ENCODE assay signal across 8 mouse cellular contexts in the genomic region with DNA sequence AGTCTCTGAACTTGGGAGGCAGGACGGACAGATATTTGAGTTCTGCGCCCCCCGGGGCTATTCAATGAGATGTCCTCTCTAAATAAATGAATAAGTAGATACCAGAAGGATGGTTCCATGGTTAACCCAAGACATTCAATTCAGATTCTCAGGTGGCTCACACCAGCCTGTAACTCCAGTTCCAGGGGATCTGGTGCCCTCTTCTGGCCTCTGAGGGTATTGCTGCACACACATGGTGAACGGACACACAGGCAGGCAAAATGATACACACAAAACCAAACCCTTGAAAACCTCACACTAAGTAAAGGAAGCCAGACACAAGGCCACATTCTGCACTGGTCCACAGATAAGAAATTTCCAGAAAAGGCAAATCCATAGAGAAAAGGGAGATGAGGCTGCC. TPM values are rescaled to one million over a fixed set of nuclear protein-coding genes. Genes with fewer than 3 reads are reported as not detected.
DNase-seq lines count a peak whose midpoint lies in the region; ATAC-seq and TF ChIP-seq lines count a peak whose summit lies in the region.
"Had no signal": no experiment of that assay in that cellular context is flagged by ENCODE, and none has a peak within 500 bp of the region (broad histone marks: within the 10 kb centered on the region; RNA-seq: fewer than 3 reads in every experiment).

No protein-coding gene starts in this region.

- 89% methylated on average over 4 of the region's 4 CpGs for WGBS in embryonic facial prominence, embryonic 10.5 days
- 90% methylated on average over 4 of the region's 4 CpGs for WGBS in lung, embryonic 14.5 days

- TF ChIP-seq CTCF in layer of hippocampus, adult 2 months (conservative IDR thresholded peaks at IDR 0.05), result peak; percentile 90
- TF ChIP-seq CTCF in lung, embryonic 14.5 days (IDR thresholded peaks at IDR 0.05; ENCODE audit: low read depth), result peak; percentile 83

- no peaks in the 10 kb centered on the region for H3K9me3 ChIP-seq in ES-E14 (ENCODE audit: control insufficient read depth, insufficient read depth, low read depth, low read length)
- H3K9me3 ChIP-seq in embryonic facial prominence, embryonic 10.5 days, result 0 out of 2 replicates have a peak, but pooled peaks cover 3% of the 10 kb centered on the region
- H3K9me3 ChIP-seq in lung, embryonic 14.5 days (ENCODE audit: low read depth, low read length), result no peaks in the 10 kb centered on the region
- H3K9me3 ChIP-seq: liver, embryonic 15.5 days had no signal

- H3K9ac ChIP-seq in ES-E14 (ENCODE audit: insufficient read depth, low read depth, low read length, poor library complexity, severe bottlenecking), result no peak overlapping the region
- H3K9ac ChIP-seq in lung, embryonic 14.5 days, result no peak overlapping the region
- H3K9ac ChIP-seq: liver, embryonic 15.5 days had no signal

- no peak overlapping the region for H3K4me2 ChIP-seq in lung, embryonic 14.5 days
- H3K4me2 ChIP-seq: liver, embryonic 15.5 days had no signal

- in situ Hi-C loops in ES-E14 (cut with MboI; ENCODE audit: low sequenced_read_pairs in 2 of 2, unreplicated experiment in 2 of 2), result no loop called here

- DNase-seq in layer of hippocampus, adult 2 months (ENCODE audit: low spot score in 2 of 2), result peak in 1 of 2 experiments; percentile 71
- DNase-seq in layer of hippocampus, adult 9-11 months, result no peak
- DNase-seq in ES-E14 (ENCODE audit: low read depth, low spot score), result no peak
- DNase-seq in adrenal gland, adult 8-10 months, result peak; percentile 30
- peak; percentile 59 for DNase-seq in embryonic facial prominence, embryonic 10.5 days (ENCODE audit: low spot score)
- peak; percentile 69 for DNase-seq in lung, embryonic 14.5 days
- DNase-seq in testis, postnatal 10 days (ENCODE audit: low spot score), result peak; percentile 74

- ATAC-seq in lung, embryonic 14.5 days (ENCODE audit: insufficient read depth), result no peak

- H3K4me1 ChIP-seq in ES-E14 (ENCODE audit: control insufficient read depth in 2 of 2, insufficient read depth in 2 of 2, low read length in 2 of 2, poor library complexity in 1 of 2), result peaks cover 2 to 3% of the 10 kb centered on the region in 2 experiments; a peak in 1 of 4 replicates
- no peaks in the 10 kb centered on the region for H3K4me1 ChIP-seq in embryonic facial prominence, embryonic 10.5 days
- peaks cover 8% of the 10 kb centered on the region; the same call in 1 of the 2 replicates for H3K4me1 ChIP-seq in lung, embryonic 14.5 days (ENCODE audit: insufficient read depth)
- H3K4me1 ChIP-seq: liver, embryonic 15.5 days had no signal

- H3K4me3 ChIP-seq in layer of hippocampus, adult 2 months, result no peak overlapping the region
- no peak overlapping the region for H3K4me3 ChIP-seq in ES-E14 (ENCODE audit: insufficient read depth in 1 of 2, low read depth in 1 of 2, low read length in 2 of 2, poor library complexity in 1 of 2, severe bottlenecking in 1 of 2)
- no peak overlapping the region for H3K4me3 ChIP-seq in embryonic facial prominence, embryonic 10.5 days
- H3K4me3 ChIP-seq in lung, embryonic 14.5 days (ENCODE audit: low read depth, low read length), result no peak overlapping the region
- H3K4me3 ChIP-seq: liver, embryonic 15.5 days had no signal

- H3K36me3 ChIP-seq in ES-E14 (ENCODE audit: control insufficient read depth, insufficient read depth, low read length, poor library complexity, severe bottlenecking), result peaks cover 18% of the 10 kb centered on the region
- peaks cover 83% of the 10 kb centered on the region for H3K36me3 ChIP-seq in embryonic facial prominence, embryonic 10.5 days (replicated peaks)
- H3K36me3 ChIP-seq in lung, embryonic 14.5 days (ENCODE audit: insufficient read depth), result peaks cover 57% of the 10 kb centered on the region

- H3K27me3 ChIP-seq in embryonic facial prominence, embryonic 10.5 days (replicated peaks; ENCODE audit: low read depth, poor library complexity, severe bottlenecking), result peaks cover 8% of the 10 kb centered on the region
- H3K27me3 ChIP-seq in lung, embryonic 14.5 days (ENCODE audit: insufficient read depth, low read length), result peaks cover under 1% of the 10 kb centered on the region; the same call in 1 of the 2 replicates
- H3K27me3 ChIP-seq: liver, embryonic 15.5 days had no signal

- no peak overlapping the region for H3K27ac ChIP-seq in layer of hippocampus, adult 2 months
- no peak overlapping the region for H3K27ac ChIP-seq in ES-E14 (ENCODE audit: insufficient read depth, low read depth, low read length, poor library complexity, severe bottlenecking)
- no peak overlapping the region for H3K27ac ChIP-seq in embryonic facial prominence, embryonic 10.5 days (replicated peaks)
- no peak overlapping the region for H3K27ac ChIP-seq in lung, embryonic 14.5 days (ENCODE audit: low read depth)
- H3K27ac ChIP-seq: liver, embryonic 15.5 days had no signal

TF ChIP-seq in ES-E14, 5 proteins besides CTCF, POLR2A, EP300 and RAD21:
- TF ChIP-seq ZC3H11A (IDR thresholded peaks at IDR 0.05; ENCODE audit: borderline replicate concordance, low read depth, low read length) (peak; percentile 21; the same call in 1 of the 2 replicates), HCFC1 (IDR thresholded peaks at IDR 0.05; ENCODE audit: borderline replicate concordance, insufficient read depth, low read length) (no peak), MAFK (IDR thresholded peaks at IDR 0.05; ENCODE audit: insufficient read depth, low read depth, low read length) (no peak)

RNA-seq across cellular contexts. Expression of a gene that starts 6.3 kb away (rescaled TPM):
- 1 to 10 TPM; 3.5 to 4.8 TPM for total RNA-seq in layer of hippocampus, adult 2 months (2021)
- total RNA-seq in ES-E14 (2012; rRNA removed), result 0.67 and 0.69 TPM in 2 replicates
- total RNA-seq in adrenal gland, adult 8-10 months (2022), result under 1 TPM; 0.20 to 0.54 (median 0.46) TPM
- polyA plus RNA-seq in embryonic facial prominence, embryonic 10.5 days (2016; fragmentation: Nextera tagmentation; extraction: Ambion mirVana), result not detected in 2 replicates
- polyA plus RNA-seq in lung, embryonic 14.5 days (2014; fragmentation: Nextera tagmentation; extraction: Ambion mirVana), result not detected in 2 replicates
- polyA plus RNA-seq: liver, embryonic 15.5 days had no signal

RNA-seq across cellular contexts. Expression of a gene that starts 15.5 kb away (rescaled TPM):
- 10 to 100 TPM; 24.8 to 25.0 TPM for total RNA-seq in layer of hippocampus, adult 2 months (2021)
- 17.9 and 20.2 TPM in 2 replicates for total RNA-seq in ES-E14 (2012; rRNA removed)
- 10 to 100 TPM; 22.1 to 34.5 (median 28.6) TPM for total RNA-seq in adrenal gland, adult 8-10 months (2022)
- 62.1 and 65.4 TPM in 2 replicates for polyA plus RNA-seq in embryonic facial prominence, embryonic 10.5 days (2016; fragmentation: Nextera tagmentation; extraction: Ambion mirVana)
- 40.0 and 46.6 TPM in 2 replicates for polyA plus RNA-seq in lung, embryonic 14.5 days (2014; fragmentation: Nextera tagmentation; extraction: Ambion mirVana)

RNA-seq across cellular contexts. Expression of a gene that starts 29.4 kb away (rescaled TPM):
- 10 to 100 TPM; 50.1 to 56.3 TPM for total RNA-seq in layer of hippocampus, adult 2 months (2021)
- 27.7 and 29.3 TPM in 2 replicates for total RNA-seq in ES-E14 (2012; rRNA removed)
- 10 to 100 TPM; 60.3 to 74.8 (median 66.3) TPM for total RNA-seq in adrenal gland, adult 8-10 months (2022)
- polyA plus RNA-seq in embryonic facial prominence, embryonic 10.5 days (2016; fragmentation: Nextera tagmentation; extraction: Ambion mirVana), result 71.0 and 77.2 TPM in 2 replicates
- 74.6 and 77.9 TPM in 2 replicates for polyA plus RNA-seq in lung, embryonic 14.5 days (2014; fragmentation: Nextera tagmentation; extraction: Ambion mirVana)

RNA-seq across cellular contexts. Expression of a gene that starts 29.9 kb away (rescaled TPM):
- 10 to 100 TPM; 24.0 to 24.3 TPM for total RNA-seq in layer of hippocampus, adult 2 months (2021)
- total RNA-seq in ES-E14 (2012; rRNA removed), result 1.6 and 2.7 TPM in 2 replicates
- total RNA-seq in adrenal gland, adult 8-10 months (2022), result 10 to 100 TPM; 11.0 to 13.1 (median 12.0) TPM
- polyA plus RNA-seq in embryonic facial prominence, embryonic 10.5 days (2016; fragmentation: Nextera tagmentation; extraction: Ambion mirVana), result 3.1 and 3.5 TPM in 2 replicates
- 2.1 and 2.3 TPM in 2 replicates for polyA plus RNA-seq in lung, embryonic 14.5 days (2014; fragmentation: Nextera tagmentation; extraction: Ambion mirVana)

RNA-seq across cellular contexts. Expression of a gene that starts 57.5 kb away (rescaled TPM):
- 1 to 10 TPM; 1.2 to 2.2 TPM for total RNA-seq in layer of hippocampus, adult 2 months (2021)
- 0.16 and 0.58 TPM in 2 replicates for total RNA-seq in ES-E14 (2012; rRNA removed)
- total RNA-seq in adrenal gland, adult 8-10 months (2022), result 1 to 10 TPM in 1 of 4 experiments, under 1 TPM in 3; 0.61 to 1.2 (median 0.91) TPM
- 0.09 and 0.14 TPM in 2 replicates for polyA plus RNA-seq in embryonic facial prominence, embryonic 10.5 days (2016; fragmentation: Nextera tagmentation; extraction: Ambion mirVana)
- polyA plus RNA-seq in lung, embryonic 14.5 days (2014; fragmentation: Nextera tagmentation; extraction: Ambion mirVana), result 0.17 and 0.27 TPM in 2 replicates
- polyA plus RNA-seq: liver, embryonic 15.5 days had no signal

Comparison
In these comparisons a context has a peak if more than half of its experiments do, and no peak if none do; other contexts are left out.
1. DNase-seq: peak in adrenal gland, adult 8-10 months (single experiment), embryonic facial prominence, embryonic 10.5 days (single experiment), lung, embryonic 14.5 days (single experiment) and testis, postnatal 10 days (single experiment); none in layer of hippocampus, adult 9-11 months (single experiment) and ES-E14 (single experiment).